Mouse (Mus musculus) urinary bladder, adult 2 months (tissue): ENCODE results near the gene Ccser1. TPM values are rescaled to one million over a fixed set of nuclear protein-coding genes. Genes with fewer than 3 reads are reported as not detected.
"Not testable (repeated sequence)": the region's sequence is repeated elsewhere in the genome, so short reads cannot be mapped to it uniquely, and the experiment has no call there.

Experiments used
- DNase-seq: peaks from one replicate; pipeline ENCODE4 v3.0.0; 2022; ENCODE audit warnings: low spot score
- polyA plus RNA-seq: library from polyadenylated mRNA; depleted of rRNA; stranded (reverse); fragments of >200 nt; gene quantifications from 2 replicates; pipeline ENCODE4 v1.2.3, GENCODE M21; 2012

Gene Ccser1
- polyA plus RNA-seq, 1 experiment = 9.5 TPM

DNA sequence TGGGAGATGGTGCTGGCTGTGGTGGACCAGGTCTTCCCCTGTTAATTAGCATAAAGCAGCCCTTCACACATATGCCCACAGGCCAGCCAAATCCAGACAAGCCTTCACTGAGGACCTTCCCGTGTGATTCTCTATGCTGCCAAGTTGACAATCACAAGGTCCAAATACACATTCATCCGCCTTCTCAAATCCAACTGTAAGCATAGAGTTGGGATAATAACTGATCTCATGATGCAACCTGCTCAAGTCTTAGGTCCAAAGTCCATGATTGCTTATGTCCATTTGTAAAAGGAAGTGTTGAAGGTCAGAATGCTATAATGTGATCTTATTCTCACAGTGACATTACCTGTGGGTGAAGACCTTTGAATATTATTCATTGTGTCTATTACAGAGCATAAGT is 43.4 kb downstream of the Ccser1 start:
- DNase-seq = no peak

DNA sequence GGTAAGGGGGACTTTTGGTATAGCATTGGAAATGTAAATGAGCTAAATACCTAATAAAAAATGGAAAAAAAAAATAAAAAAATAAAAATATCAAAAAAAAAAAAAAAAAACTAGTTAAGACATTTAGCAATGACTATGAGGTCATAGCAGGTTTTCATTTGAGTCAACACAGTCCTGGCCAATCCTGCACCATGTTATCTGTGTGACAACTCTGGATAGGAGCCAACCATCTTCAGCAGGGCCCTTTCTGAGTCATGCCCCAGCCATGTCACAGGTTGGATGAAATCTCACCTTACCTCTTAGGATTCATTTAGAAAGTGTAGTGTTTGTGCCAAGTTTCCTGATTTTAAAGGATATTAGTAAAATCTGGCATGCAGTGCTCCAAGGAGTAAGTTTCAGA is 45.2 kb downstream of the Ccser1 start:
- DNase-seq = no peak

DNA sequence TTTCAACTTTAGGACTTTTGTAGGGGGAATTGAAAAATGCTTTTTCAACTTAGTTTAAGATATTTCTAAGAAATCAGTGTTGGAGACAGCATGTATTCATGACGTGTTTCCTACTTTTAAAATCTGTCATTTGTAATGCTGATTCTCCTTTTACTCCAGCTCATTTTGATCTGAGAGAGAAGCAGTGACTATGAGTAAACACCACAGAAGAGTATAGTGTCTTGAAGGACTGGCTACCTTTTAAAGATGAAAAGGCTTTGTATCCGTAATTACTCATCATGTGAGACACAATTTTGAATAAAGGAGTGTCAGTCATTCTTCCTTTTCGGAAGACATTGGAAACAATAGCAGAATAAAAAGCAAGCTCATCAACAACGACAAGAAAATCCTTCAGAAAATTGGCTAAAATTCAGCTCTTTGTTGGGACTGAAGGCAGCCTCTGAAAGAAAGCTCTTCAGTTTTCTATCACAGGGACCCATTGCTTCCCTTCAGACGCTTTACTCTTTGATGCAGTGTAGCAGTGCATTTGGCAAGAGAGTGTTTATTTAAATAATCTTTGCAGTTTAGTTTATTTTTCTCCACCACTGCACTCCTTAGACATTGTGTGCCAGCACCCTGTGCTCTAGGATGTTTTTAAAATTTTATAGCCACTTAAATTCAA is 50.1 kb downstream of the Ccser1 start:
- no peak for DNase-seq

DNA sequence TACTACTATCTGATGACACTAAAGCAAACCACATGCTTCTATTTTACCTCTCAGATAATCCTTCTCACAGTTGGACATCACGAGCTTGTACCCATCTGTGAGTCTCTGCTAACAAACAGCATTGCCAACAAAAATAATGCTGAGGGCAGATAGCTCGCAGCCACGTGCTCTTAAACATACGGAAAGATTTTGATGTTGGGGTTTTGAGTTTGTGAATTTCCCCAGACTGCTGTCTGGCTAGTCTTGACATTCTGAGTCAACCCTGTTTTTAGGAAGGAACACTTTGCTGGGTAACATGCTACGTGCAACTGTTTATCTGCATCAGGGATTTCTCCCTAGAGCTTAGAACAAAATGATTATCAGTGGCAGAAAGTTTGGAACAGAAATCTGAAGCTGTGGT is 52.9 kb downstream of the Ccser1 start:
- no peak for DNase-seq

DNA sequence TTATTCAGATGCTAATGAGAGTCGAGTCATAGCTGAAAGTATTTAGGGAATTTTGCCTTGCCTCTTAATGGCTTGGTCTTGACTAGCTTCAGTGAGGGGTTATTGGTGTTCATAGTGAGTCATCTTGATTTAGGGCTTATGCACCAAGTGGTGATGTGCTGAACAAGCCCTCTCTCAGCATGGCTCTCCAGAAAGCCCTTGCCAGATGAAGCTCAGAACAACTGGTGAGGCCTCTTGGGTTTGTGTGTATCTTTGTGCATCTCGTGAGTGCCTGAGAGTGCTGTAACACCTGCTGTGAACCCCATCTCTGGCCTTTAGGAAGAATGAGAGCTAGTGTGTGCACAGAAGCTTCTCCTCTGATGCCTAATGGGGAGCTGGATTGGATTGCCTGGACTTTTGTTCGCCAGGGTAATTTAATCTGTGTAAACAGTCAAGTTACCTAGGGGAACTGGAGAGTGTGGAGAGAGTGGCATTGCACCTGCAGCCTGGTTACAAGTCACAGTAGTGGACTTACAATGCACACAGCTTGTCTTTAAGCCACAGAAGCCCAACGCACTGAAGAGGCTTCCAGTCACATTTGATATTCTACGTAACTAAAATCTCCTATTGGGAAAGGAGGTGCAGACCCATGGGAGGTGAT is 53.5 kb downstream of the Ccser1 start:
- DNase-seq = no peak

DNA sequence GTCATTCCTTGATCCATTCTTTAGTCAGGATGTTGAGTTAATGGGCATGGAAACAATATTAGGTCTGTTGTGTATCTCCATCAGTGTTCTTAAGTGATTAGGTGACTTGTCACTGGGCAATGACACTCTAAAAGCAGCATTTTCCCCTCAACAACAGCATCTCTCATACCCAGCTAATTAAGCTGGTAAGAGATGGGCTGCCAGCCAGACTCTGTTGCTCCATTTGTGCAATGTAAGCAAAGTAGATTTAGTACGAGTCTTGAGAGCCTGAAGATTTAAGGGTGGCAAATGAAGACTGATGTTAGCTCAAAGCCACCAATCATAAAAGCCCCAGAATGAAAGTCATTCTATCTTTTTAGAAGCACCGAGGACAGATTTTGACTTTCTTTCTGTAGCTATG is 60.5 kb downstream of the Ccser1 start:
- no peak for DNase-seq

DNA sequence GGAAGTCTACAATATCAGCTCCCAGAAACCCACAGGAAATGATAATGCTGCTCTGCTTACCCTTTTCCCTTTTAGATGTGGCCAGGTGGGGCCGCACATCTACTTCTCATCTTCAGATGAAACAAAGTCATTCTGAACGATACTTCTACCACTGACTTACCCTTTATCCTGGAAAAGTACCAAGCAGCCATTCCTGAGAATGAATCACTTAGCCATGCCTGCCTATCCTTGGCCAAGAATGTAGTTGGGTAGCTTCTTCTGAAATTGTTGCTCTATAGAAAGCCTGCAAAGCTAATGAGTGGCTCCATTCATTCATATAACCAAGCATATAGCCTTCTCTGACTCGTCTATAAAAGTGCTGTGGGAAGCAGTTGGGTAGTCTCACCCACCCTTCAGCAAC is 62.4 kb downstream of the Ccser1 start:
- no peak for DNase-seq

DNA sequence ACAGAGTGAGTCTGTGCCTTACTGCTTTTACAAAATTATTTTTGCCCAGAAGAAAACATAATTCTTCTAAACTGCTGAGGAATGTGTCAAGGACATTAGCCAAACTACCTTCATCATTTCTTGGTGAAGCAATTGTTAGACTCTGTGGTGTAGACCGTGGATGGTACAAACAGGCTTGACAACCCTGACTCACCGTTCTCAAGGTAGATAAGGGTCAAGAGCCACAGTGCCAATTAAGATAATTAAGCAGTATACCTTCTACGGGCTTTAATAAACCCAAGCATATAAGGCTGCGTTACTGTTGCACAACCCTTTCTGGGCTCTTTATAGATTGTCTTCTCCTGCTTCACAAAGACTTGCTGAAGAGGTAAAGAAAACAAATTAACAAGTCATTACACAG is 66.4 kb downstream of the Ccser1 start:
- DNase-seq = no peak

DNA sequence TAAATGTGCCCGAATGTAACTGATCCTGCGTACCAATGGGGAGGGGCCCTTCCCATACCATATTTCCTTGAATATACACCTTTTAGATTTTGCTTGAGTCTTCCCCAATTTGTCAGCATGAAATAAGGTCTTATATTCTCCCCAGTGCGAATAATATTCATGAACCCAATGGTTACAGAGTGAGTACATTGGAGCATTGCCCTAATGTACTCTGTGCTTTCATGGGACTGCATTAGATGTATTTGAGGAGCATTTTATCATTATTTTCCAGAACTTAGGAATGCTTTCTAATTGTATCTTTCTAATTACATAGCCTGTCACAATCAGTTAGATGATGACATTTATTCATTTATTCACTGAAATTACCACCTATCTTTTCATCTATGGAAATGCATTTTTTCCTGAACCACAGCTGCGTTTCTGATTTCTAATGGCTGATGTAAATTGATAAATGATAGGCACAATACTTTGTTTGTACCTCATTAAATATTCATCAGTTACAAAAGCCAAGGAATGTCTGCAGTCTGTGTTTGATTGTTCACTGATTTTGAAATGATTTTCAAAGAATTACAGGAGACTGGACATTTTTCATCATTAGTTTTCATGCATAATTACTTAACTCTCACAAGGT is 67.8 kb downstream of the Ccser1 start:
- no peak for DNase-seq

DNA sequence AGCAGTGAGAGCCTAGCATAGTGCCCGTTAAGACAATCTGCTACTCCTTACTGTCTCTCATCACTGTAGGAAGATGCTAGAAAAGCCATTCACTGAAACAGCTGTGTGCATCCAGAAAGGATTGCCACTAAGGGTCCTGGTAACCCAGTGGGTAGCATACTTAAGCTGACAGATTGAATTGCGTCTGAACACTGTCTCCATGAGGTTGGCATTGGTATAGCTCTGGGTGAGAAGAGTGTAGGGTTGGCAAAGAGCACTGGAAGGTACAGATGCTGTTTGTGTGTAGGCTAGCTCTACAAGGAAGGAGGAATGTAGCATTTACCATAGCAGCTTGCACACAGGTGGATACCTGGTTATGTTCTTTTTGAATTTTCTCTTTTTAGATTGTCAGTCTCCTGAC is 68.6 kb downstream of the Ccser1 start:
- DNase-seq = no peak

DNA sequence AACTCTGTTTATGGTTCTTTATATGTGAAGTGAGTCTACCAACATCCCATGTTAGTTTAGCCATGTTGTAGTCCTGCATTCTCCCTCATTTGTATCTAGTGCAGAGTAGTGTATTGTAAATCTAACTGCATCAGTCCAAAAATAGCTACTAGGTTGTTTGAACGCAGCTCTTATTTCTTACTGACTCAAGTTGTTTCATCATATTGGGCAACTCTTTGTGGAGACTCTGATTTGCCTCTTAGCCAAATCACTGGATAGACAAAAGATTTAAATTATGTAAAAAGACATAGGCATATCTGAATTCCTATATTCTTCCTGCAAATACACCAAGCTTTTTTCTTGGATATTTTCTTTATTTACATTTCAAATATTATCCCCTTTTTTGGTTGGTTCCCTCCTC is 71.1 kb downstream of the Ccser1 start:
- DNase-seq = no peak

DNA sequence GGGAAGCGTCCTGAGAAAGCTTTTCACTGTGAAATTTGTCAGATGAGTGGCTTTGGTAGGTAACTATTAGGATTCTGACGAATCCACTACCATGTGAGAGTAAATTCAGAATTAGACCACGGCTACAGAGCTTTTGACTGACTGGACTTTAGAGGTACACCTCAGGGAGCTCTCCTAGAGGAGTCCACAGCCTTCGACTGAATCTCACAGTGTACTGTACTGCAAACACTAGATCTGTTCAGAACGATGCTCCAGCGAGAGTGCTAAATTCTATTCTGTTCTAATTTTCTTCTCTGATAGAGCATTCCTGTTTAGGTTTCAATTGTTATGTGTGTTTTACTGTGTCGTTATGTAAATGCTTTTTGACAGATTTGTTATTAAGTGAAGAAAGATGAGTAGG is 72.8 kb downstream of the Ccser1 start:
- no peak for DNase-seq

DNA sequence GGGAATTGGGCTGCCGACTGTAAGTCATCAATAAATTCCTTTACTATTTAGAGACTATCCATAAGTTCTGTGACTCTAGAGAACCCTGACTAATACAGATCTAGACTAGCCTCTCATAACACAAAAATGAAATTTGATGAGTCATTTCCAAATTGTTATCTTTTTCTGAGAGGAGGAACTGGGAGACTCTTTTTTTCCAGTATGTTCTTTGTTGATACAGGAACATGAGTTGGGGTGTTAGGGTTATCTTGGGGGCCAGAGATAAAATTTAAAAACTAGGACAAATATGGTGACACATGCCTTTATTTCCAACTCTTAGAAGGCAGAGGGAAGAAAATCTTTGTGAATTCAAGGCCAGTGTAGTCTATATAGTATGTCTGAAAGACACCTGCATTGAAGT is 75.8 kb downstream of the Ccser1 start:
- not testable (repeated sequence) for DNase-seq

DNA sequence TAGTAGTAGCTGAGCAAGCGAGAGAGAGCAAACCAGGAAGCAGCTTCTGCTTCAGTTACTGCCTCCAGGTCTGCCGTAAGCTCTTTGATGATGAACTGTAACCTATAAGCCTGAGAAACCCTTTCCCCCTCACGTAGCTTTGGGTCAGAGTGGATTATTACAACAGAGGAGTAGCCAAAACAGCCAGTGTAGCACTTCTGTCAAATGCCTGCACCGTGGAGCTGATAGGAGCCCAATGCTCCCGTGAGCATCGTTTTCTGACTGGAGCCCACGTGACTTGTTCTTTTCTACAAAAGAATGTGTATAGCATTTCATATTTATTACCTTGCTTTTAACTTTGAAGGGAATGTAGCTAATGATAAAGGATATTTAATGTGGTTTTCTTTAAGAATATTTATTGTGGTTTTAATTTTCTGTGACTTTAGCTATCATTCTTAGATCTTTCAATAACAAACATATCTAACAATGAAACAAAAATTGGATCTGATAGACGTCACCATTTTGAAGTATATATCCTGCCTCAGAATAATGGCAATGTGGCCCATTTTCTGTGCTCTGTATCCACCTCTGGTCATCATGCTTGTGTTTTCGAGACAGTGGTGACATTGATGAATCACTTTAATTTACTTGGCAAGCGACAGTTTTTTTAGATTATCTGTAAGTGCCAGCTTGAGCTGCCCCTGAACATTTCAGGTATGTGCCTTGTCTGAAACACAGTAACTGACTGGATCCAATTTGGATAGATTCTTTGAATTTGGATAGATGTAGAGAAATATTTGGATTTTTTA is 78.9 kb downstream of the Ccser1 start:
- DNase-seq = no peak

DNA sequence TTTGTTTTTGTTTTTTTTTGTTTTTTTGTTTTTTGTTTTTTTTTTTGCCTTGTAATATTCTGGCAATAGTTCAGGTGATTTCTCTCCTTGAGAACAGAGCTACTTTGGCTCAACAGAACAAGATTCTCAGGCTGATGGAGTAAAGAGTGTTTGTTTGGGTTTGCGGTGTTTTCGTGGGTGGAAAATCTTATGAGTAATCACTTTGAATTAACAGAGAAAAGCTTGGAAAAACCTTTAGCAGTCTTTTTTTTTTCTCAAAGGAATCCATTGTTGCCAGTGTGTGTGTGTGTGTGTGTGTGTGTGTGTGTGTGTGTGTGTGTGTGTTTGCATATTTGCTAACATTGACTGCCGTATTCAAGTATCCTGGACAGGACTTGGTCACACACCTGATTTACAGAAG is 81.3 kb downstream of the Ccser1 start:
- no peak for DNase-seq

DNA sequence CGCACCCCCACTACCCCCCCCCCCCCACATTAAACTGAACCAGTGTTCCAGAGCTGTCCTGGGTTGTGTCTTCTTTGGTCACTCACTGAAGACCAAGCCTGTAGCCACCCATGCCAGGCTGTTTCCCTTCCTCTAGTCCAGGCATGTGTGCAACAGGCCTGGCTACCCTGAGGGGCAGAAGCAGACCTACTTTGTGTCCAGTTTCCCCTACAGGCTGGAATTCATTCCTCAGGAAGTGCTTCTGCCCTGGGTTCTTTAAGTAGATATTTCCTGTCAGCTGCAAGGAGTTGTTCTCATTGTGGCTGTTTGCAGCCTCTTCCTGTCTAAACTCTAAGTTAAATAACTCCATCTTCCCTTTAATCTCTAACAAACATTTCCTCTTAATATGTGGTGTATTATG is 82.3 kb downstream of the Ccser1 start:
- DNase-seq = no peak

DNA sequence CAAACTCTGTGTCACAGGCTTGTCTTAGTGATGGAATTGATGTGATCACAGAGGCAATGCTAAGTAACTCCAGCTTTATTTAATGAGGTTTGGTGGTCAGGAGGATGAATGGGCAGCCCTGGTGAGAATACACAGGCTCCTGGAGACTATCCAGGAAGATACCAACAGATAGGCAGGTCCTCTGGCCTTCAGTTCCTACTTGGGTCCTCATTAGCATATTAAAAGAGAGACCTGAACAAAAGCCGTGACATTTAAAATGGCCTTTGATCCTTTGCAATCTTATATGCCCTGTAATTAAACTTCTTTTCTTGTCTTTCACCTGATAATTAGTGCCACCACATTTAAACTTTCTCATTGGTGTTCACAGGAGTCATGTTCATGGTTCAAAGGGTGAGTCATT is 83.2 kb downstream of the Ccser1 start:
- no peak for DNase-seq

DNA sequence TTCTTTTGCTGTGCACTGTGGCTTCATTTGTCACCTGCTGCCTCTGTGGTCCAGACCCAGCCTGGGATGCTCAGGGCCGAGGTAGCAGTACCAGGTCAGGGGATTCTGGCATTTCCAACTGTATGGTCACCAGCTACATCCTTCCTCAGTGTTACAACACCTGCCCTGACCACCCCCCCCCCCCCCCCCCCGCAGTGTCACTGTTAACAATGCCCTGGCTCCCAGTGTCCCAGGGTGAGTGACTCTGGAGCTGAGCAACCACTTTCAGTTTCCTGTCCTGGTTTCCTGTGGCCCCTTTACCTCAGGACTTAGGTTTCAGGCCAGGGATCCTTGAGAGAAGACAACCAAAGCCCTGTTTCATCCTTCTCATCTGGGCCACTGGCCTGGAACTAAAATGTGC is 90.9 kb downstream of the Ccser1 start:
- no peak for DNase-seq

DNA sequence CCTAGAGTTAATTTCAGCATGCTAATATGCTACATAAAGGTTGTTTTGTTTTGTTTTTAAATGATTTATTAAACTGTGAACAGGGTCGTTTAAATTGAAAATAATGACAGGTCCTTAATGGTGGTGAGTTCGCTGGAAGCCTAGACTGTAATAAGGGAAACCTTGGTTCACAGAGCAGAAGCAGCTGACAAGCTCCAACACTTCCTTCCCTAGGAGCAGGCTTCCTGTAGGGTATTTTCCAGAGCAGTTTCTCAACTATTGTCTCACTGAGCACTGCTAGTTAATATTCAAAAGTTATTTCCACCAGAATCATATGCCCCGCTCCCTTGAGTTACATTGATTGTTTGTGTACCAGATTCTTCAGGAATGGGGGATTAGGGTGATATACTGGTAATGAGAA is 93.3 kb downstream of the Ccser1 start:
- DNase-seq = no peak

DNA sequence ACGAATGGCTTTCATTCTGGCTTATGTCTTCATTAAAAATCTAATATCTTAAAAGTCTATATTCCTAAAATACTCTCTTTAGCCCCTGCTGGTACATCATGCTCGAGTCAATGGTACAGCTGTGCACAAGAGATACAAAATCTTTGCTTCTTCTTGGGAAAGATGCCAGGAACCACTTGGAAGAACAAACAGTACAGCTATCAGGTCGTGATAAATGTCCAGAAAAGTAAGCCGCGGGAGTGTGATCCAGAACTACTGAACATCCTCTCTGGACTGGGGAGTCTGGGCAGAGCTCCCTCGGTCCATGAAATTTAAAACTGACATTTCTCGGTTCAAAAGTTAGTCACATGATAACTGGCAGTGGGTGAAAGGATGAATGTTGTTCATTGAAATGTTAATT is 99.4 kb downstream of the Ccser1 start:
- DNase-seq = no peak

DNA sequence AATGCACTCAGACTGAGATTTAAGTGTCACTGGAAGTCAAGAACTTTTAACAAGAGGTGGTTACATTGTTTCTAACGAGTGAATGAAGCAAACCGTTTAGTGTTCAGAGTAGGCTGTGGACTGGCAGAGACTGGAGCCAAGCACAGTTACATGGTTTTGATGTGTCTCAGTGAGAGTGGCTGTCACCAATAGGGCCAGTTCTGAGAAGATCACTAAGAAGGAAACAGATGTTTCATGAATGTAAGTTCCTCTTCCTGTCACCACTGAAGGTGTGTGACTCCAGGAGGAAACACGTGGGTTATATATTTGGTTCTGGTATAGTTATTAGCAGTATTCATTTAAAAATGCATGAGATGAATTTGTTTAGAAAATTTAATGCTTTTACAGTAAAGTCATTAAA is 112.8 kb downstream of the Ccser1 start:
- DNase-seq = no peak

DNA sequence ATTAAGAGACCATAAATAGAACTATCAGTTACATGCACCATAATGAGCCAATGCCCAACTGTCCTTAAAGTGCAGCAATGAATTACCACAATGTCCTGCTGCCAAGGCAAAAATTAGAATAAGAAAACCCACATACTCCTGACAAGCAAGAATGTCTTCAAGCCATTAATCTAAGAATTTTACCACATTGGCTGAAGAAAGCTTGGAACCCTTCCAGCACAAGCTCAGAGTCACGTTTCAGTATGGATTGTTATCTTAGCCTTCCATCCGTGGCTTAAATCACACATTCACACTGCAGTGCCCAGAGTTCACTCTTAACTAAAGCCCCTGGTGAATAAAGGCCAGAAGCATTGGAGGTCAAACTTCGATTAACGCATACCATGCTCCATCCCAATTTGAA is 115.4 kb downstream of the Ccser1 start:
- no peak for DNase-seq
